15 mouse cellular contexts compared by ENCODE assay signal in genomic region chr13:32731283-32731682, GRCm38 (mm10). TPM values are rescaled to one million over a fixed set of nuclear protein-coding genes. Genes with fewer than 3 reads are reported as not detected.
DNase-seq lines count a peak whose midpoint lies in the region; ATAC-seq and TF ChIP-seq lines count a peak whose summit lies in the region.
"Had no signal": no experiment of that assay in that cellular context is flagged by ENCODE, and none has a peak within 500 bp of the region (broad histone marks: within the 10 kb centered on the region; RNA-seq: fewer than 3 reads in every experiment).

No protein-coding gene starts in this region.

- no peaks in the 10 kb centered on the region for H3K36me3 ChIP-seq in heart, postnatal 0 days (replicated peaks; ENCODE audit: control insufficient read depth, insufficient read depth, low read length)
- H3K36me3 ChIP-seq in heart, embryonic 10.5 days, result no peaks in the 10 kb centered on the region
- H3K36me3 ChIP-seq in midbrain, embryonic 15.5 days (replicated peaks), result no peaks in the 10 kb centered on the region
- H3K36me3 ChIP-seq in midbrain, embryonic 13.5 days, result no peaks in the 10 kb centered on the region
- H3K36me3 ChIP-seq: embryonic facial prominence, embryonic 13.5 days; heart, embryonic 13.5 days had no signal

- no peak for ATAC-seq in heart, postnatal 0 days (ENCODE audit: insufficient read depth, low read depth)
- peak; percentile 80; the same call in 1 of the 2 replicates for ATAC-seq in midbrain, embryonic 15.5 days (replicated peaks)
- ATAC-seq in midbrain, embryonic 13.5 days, result no peak

- no peaks in the 10 kb centered on the region for H3K4me1 ChIP-seq in heart, postnatal 0 days (ENCODE audit: control insufficient read depth, insufficient read depth)
- H3K4me1 ChIP-seq in heart, embryonic 10.5 days, result no peaks in the 10 kb centered on the region
- H3K4me1 ChIP-seq in midbrain, embryonic 15.5 days, result no peaks in the 10 kb centered on the region
- no peaks in the 10 kb centered on the region for H3K4me1 ChIP-seq in midbrain, embryonic 13.5 days (replicated peaks)
- H3K4me1 ChIP-seq: embryonic facial prominence, embryonic 13.5 days; heart, embryonic 13.5 days had no signal

- H3K9me3 ChIP-seq in heart, postnatal 0 days (replicated peaks; ENCODE audit: control insufficient read depth, low read length), result no peaks in the 10 kb centered on the region
- no peaks in the 10 kb centered on the region for H3K9me3 ChIP-seq in heart, embryonic 10.5 days
- no peaks in the 10 kb centered on the region for H3K9me3 ChIP-seq in midbrain, embryonic 15.5 days
- H3K9me3 ChIP-seq in midbrain, embryonic 13.5 days, result no peaks in the 10 kb centered on the region
- H3K9me3 ChIP-seq: embryonic facial prominence, embryonic 13.5 days; heart, embryonic 13.5 days had no signal

- TF ChIP-seq CTCF in heart, postnatal 0 days (IDR thresholded peaks at IDR 0.05; ENCODE audit: low read depth), result peak; percentile 59
- no peak for TF ChIP-seq CTCF in brain, embryonic 14.5 days (IDR thresholded peaks at IDR 0.05; ENCODE audit: borderline replicate concordance, extremely low read depth, insufficient read depth, insufficient read length)

- no peak for TF ChIP-seq POLR2A in brain, embryonic 14.5 days (IDR thresholded peaks at IDR 0.05; ENCODE audit: borderline replicate concordance, extremely low read depth, insufficient read depth, insufficient read length, poor library complexity, severe bottlenecking)

- H3K9ac ChIP-seq in heart, postnatal 0 days (replicated peaks; ENCODE audit: low read depth, low read length), result no peak overlapping the region
- H3K9ac ChIP-seq in midbrain, embryonic 15.5 days, result no peak overlapping the region
- no peak overlapping the region for H3K9ac ChIP-seq in midbrain, embryonic 13.5 days (replicated peaks)
- H3K9ac ChIP-seq: embryonic facial prominence, embryonic 13.5 days; heart, embryonic 13.5 days had no signal

- H3K27me3 ChIP-seq in heart, postnatal 0 days (ENCODE audit: control insufficient read depth, insufficient read depth, low read length), result no peaks in the 10 kb centered on the region
- H3K27me3 ChIP-seq in heart, embryonic 10.5 days (ENCODE audit: insufficient read depth, poor library complexity, severe bottlenecking), result no peaks in the 10 kb centered on the region
- H3K27me3 ChIP-seq in midbrain, embryonic 15.5 days (replicated peaks), result no peaks in the 10 kb centered on the region
- no peaks in the 10 kb centered on the region for H3K27me3 ChIP-seq in midbrain, embryonic 13.5 days
- H3K27me3 ChIP-seq: heart, embryonic 13.5 days had no signal

- DNase-seq in heart, postnatal 0 days (ENCODE audit: low spot score), result peak; percentile 53
- no peak for DNase-seq in heart, embryonic 10.5 days (ENCODE audit: low spot score)
- DNase-seq in brain, embryonic 14.5 days (ENCODE audit: low read depth), result peak; percentile 60
- peak; percentile 21 for DNase-seq in retina, postnatal 1 day
- no peak for DNase-seq in right cerebral cortex, postnatal 14 days
- no peak for DNase-seq in kidney, postnatal 36 days
- DNase-seq: cerebellum, adult 11-12 months; kidney, adult 2 months; layer of hippocampus, postnatal 36 days had no signal

- TF ChIP-seq EP300 in heart, postnatal 0 days (IDR thresholded peaks at IDR 0.05; ENCODE audit: low read depth), result no peak

- no peak overlapping the region for H3K27ac ChIP-seq in heart, postnatal 0 days (ENCODE audit: low read depth)
- H3K27ac ChIP-seq in heart, embryonic 10.5 days, result no peak overlapping the region
- H3K27ac ChIP-seq in midbrain, embryonic 15.5 days, result no peak overlapping the region
- H3K27ac ChIP-seq in midbrain, embryonic 13.5 days, result no peak overlapping the region
- H3K27ac ChIP-seq: embryonic facial prominence, embryonic 13.5 days; heart, embryonic 13.5 days; macrophage had no signal

- no peak overlapping the region for H3K4me3 ChIP-seq in heart, postnatal 0 days (ENCODE audit: low read depth, low read length)
- no peak overlapping the region for H3K4me3 ChIP-seq in heart, embryonic 10.5 days
- no peak overlapping the region for H3K4me3 ChIP-seq in midbrain, embryonic 15.5 days
- H3K4me3 ChIP-seq in midbrain, embryonic 13.5 days (replicated peaks), result no peak overlapping the region
- H3K4me3 ChIP-seq: embryonic facial prominence, embryonic 13.5 days; heart, embryonic 13.5 days had no signal

- H3K4me2 ChIP-seq in heart, postnatal 0 days (ENCODE audit: low read depth, low read length), result no peak overlapping the region
- H3K4me2 ChIP-seq in midbrain, embryonic 15.5 days, result no peak overlapping the region
- H3K4me2 ChIP-seq in midbrain, embryonic 13.5 days (replicated peaks), result no peak overlapping the region
- H3K4me2 ChIP-seq: embryonic facial prominence, embryonic 13.5 days; heart, embryonic 13.5 days had no signal

RNA-seq across cellular contexts. Expression of gene Mylk4, which starts 52.5 kb away (rescaled TPM):
- total RNA-seq in heart, postnatal 0 days (2014; rRNA removed; ENCODE audit: low replicate concordance), result 1.6 and 5.6 TPM in 2 replicates
- polyA plus RNA-seq in heart, postnatal 0 days (2015; fragmentation: Nextera tagmentation; extraction: Ambion mirVana), result 2.4 and 2.8 TPM in 2 replicates
- 0.07 TPM in 1 of 2 replicates, not detected in the other for polyA plus RNA-seq in heart, embryonic 10.5 days (2016; fragmentation: Nextera tagmentation; extraction: Ambion mirVana)
- 0.11 and 0.21 TPM in 2 replicates for polyA plus RNA-seq in midbrain, embryonic 15.5 days (2015; fragmentation: Nextera tagmentation; extraction: Ambion mirVana)
- polyA plus RNA-seq in midbrain, embryonic 13.5 days (2015; fragmentation: Nextera tagmentation; extraction: Ambion mirVana), result 0.04 and 0.10 TPM in 2 replicates
- polyA plus RNA-seq in brain, embryonic 14.5 days (2012; rRNA removed), result 0.24 and 0.29 TPM in 2 replicates
- polyA plus RNA-seq: liver, adult 2 months; macrophage had no signal

Comparison
In these comparisons a context has a peak if more than half of its experiments do, and no peak if none do; other contexts are left out.
1. DNase-seq: peak in heart, postnatal 0 days (single experiment), brain, embryonic 14.5 days (single experiment) and retina, postnatal 1 day (single experiment); none in heart, embryonic 10.5 days (single experiment), right cerebral cortex, postnatal 14 days (single experiment) and kidney, postnatal 36 days (0 of 2).